24 mouse cellular contexts compared by ENCODE assay signal in the genomic region with DNA sequence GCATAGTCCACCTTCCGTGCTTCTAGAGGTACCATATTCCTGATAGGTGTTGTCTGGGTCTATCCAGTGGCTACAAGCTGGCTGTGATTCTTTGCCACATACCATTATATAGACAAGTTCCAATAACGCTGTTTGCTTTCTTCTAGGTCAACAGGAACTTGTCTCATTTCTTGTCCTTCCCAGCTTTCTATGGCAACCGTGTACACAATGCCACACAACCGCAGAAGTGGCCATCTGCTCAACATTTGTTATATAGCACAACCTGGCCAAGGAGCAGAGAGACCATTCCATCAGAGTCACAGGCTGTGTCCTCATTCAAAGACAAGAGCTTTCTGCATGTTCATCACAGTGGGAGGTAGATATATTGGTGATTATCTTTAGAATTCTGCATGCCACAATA.
DNase-seq lines count a peak whose midpoint lies in the region; ATAC-seq and TF ChIP-seq lines count a peak whose summit lies in the region.
"Had no signal": no experiment of that assay in that cellular context is flagged by ENCODE, and none has a peak within 500 bp of the region (broad histone marks: within the 10 kb centered on the region; RNA-seq: fewer than 3 reads in every experiment).

No protein-coding gene starts in this region.

- no peak for TF ChIP-seq CTCF in heart, adult 2 months (IDR thresholded peaks at IDR 0.05)

- WGBS in heart, adult 2 months = 69% methylated on average over 4 of the region's 4 CpGs
- WGBS in forebrain, embryonic 12.5 days = 92% methylated on average over 4 of the region's 4 CpGs

- no peak overlapping the region for H3K4me3 ChIP-seq in heart, adult 2 months
- H3K4me3 ChIP-seq in forebrain, embryonic 12.5 days (replicated peaks) = no peak overlapping the region
- H3K4me3 ChIP-seq: embryonic facial prominence, embryonic 12.5 days; forebrain, embryonic 13.5 days; heart, embryonic 15.5 days; hindbrain, embryonic 13.5 days had no signal

- intact Hi-C loops in heart, adult 2 months (cut with DNase I) = no loop called here

- H3K27me3 ChIP-seq in heart, adult 2 months (ENCODE audit: control insufficient read depth, insufficient read depth, low read length) = no peaks in the 10 kb centered on the region
- H3K27me3 ChIP-seq in forebrain, embryonic 12.5 days = no peaks in the 10 kb centered on the region
- H3K27me3 ChIP-seq: CH12.LX; embryonic facial prominence, embryonic 12.5 days; forebrain, embryonic 13.5 days; heart, embryonic 15.5 days; hindbrain, embryonic 13.5 days had no signal

- no peaks in the 10 kb centered on the region for H3K4me1 ChIP-seq in heart, adult 2 months (ENCODE audit: control insufficient read depth, insufficient read depth, low read length)
- H3K4me1 ChIP-seq in forebrain, embryonic 12.5 days = no peaks in the 10 kb centered on the region
- H3K4me1 ChIP-seq: forebrain, embryonic 13.5 days; heart, embryonic 15.5 days had no signal

- no peaks in the 10 kb centered on the region for H3K36me3 ChIP-seq in heart, adult 2 months (ENCODE audit: control insufficient read depth, insufficient read depth, low read length)
- no peaks in the 10 kb centered on the region for H3K36me3 ChIP-seq in forebrain, embryonic 12.5 days (replicated peaks)
- H3K36me3 ChIP-seq: embryonic facial prominence, embryonic 12.5 days; heart, embryonic 15.5 days; hindbrain, embryonic 13.5 days had no signal

- DNase-seq in heart, adult 11 months = peak; percentile 19
- DNase-seq in heart, adult 2 months = no peak
- DNase-seq in cerebellum, adult 8-10 months = peak; percentile 66
- DNase-seq in cerebellum, postnatal 14 days = peak; percentile 46 to 63
- no peak for DNase-seq in thymus, adult 18-20 months
- no peak for DNase-seq in thymus, postnatal 10 days (ENCODE audit: low spot score in 2 of 2)
- DNase-seq: adrenal gland, adult 8-10 months; adrenal gland, postnatal 36 days; forebrain, postnatal 0 days; gastrocnemius, postnatal 25 days; heart, adult 18-20 months; heart, postnatal 14 days; kidney, adult 11 months; kidney, adult 9 months had no signal

- ATAC-seq in forebrain, embryonic 12.5 days (ENCODE audit: low FRiP score) = no peak
- ATAC-seq: activated CD4-positive, CD25-positive, alpha-beta regulatory T cell, adult 4 months; forebrain, embryonic 13.5 days; forebrain, postnatal 0 days; hindbrain, postnatal 0 days; Patski had no signal

- H3K79me2 ChIP-seq in heart, adult 2 months (replicated peaks; ENCODE audit: control insufficient read depth, insufficient read depth, low read length) = no peaks in the 10 kb centered on the region

- TF ChIP-seq POLR2A in heart, adult 2 months (IDR thresholded peaks at IDR 0.05; ENCODE audit: insufficient read depth, low read depth, low read length) = no peak

- no peak overlapping the region for H3K4me2 ChIP-seq in forebrain, embryonic 12.5 days
- H3K4me2 ChIP-seq: embryonic facial prominence, embryonic 12.5 days; forebrain, embryonic 13.5 days; heart, embryonic 11.5 days; heart, embryonic 15.5 days; hindbrain, embryonic 13.5 days had no signal

- H3K9ac ChIP-seq in heart, adult 2 months (ENCODE audit: low read depth, low read length) = no peak overlapping the region
- no peak overlapping the region for H3K9ac ChIP-seq in forebrain, embryonic 12.5 days
- H3K9ac ChIP-seq: embryonic facial prominence, embryonic 12.5 days; forebrain, embryonic 13.5 days; forebrain, postnatal 0 days; heart, embryonic 15.5 days; hindbrain, embryonic 13.5 days had no signal

- no peaks in the 10 kb centered on the region for H3K9me3 ChIP-seq in forebrain, embryonic 12.5 days
- H3K9me3 ChIP-seq: embryonic facial prominence, embryonic 12.5 days; forebrain, embryonic 13.5 days; heart, embryonic 15.5 days; hindbrain, embryonic 13.5 days had no signal

- H3K27ac ChIP-seq in heart, adult 2 months = no peak overlapping the region
- no peak overlapping the region for H3K27ac ChIP-seq in forebrain, embryonic 12.5 days
- H3K27ac ChIP-seq: embryonic facial prominence, embryonic 12.5 days; forebrain, embryonic 13.5 days; heart, embryonic 15.5 days; hindbrain, embryonic 13.5 days; hindbrain, postnatal 0 days had no signal

- TF ChIP-seq EP300 in heart, adult 2 months (IDR thresholded peaks at IDR 0.05; ENCODE audit: insufficient read depth, low read depth, low read length) = no peak

Comparison
In these comparisons a context has a peak if more than half of its experiments do, and no peak if none do; other contexts are left out.
1. DNase-seq: peak in heart, adult 11 months (single experiment), cerebellum, adult 8-10 months (single experiment) and cerebellum, postnatal 14 days (2 of 2); none in heart, adult 2 months (0 of 2), thymus, adult 18-20 months (0 of 2) and thymus, postnatal 10 days (0 of 2).